Mouse (Mus musculus) central nervous system, embryonic 11.5 days (tissue): ENCODE data around the gene Morc1. TPM values are rescaled to one million over a fixed set of nuclear protein-coding genes. Genes with fewer than 3 reads are reported as not detected.

Experiments used
- polyA plus RNA-seq: library from polyadenylated mRNA; depleted of rRNA; stranded (reverse); fragments of >200 nt; gene quantifications from 2 replicates; pipeline ENCODE4 v1.2.3, GENCODE M21; 2012; rRNA removed

Gene Morc1
- 0.05 TPM in 1 of 2 replicates, not detected in the other for polyA plus RNA-seq

DNA sequence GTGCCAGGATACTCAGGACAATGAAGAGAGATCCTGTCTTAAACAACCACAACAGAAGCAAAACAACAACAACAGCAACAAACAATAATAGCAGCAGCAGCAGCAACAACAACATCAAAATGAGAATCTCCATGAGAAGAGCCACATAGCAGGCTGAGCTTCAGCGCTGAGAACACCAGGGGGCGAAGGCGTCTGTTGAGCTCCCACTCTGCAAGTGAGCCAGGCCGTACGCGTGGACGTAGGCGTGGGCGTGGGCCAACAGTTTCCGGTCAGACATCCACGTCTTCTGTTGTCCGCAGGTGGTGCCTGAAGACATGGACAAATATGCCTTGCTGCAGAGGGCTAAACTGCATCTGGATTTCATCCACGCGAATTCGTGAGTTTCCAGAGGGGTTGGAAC is at the start of gene Morc1:
Morc1 (plus strand) TSS at position 211 of the 400 bp plus-strand sequence.

DNA sequence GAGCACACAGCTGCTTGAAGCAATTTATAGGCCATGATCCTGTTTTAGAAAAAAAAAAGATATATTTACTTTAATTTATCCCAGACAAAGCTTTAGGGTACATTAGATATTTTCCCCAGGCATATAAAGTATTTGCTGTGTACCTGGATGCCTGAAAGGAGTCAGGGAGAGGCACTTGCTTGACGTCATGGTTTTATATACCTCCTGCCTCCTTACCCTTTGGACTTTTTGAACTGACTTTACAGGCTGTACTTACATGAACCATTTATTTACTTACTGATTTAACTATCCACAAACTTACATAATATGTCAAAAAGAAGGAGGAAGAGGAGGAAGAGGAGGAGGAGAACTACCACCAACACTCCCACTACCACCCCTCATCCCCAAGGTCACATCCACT is 18.8 kb upstream of the Morc1 start, which contains the start of gene Gm5485:
Gm5485 (minus strand) TSS at position 171 of the 400 bp plus-strand sequence.

Other genes with a start within 250 kb of the Morc1 start
- 0.04 and 0.25 TPM in 2 replicates for gene Dppa4, start 147.5 kb upstream of the Morc1 start, polyA plus RNA-seq
- not detected in 2 replicates for gene Dppa2, start 127.3 kb upstream of the Morc1 start, polyA plus RNA-seq
- gene Gm5485, start 18.8 kb upstream of the Morc1 start, polyA plus RNA-seq = not detected in 2 replicates